Mouse (Mus musculus) CD8-positive naive resting alpha-beta T cell, adult 2 months (primary cell): ENCODE results near the gene Gm6657.

ENCODE experiments used
- DNase-seq, 2 experiments: peaks; one replicate each; pipeline ENCODE4 v3.0.0; 2022; ENCODE audit warnings: low read depth in 2 of 2, low spot score in 2 of 2

The Gm6657 gene

DNA sequence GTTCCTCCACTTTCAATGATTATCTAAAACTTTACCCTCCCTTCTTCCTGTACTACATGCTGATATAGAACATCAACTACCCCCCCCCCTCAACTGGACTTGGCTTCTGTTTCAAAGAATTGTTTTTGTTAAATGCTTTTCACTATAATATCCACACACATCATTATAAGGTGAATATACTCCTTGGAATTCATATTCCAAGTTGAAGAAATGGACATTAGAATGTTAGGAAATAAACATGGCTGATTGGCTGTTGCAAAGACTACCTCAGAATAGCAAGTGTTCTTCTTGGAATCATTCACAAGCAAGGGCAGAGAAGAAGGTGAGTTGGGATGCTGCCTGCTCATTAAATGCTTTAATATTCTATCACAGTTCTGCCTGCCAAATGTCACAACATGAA is at the start of gene Gm6657:
Gene Gm6657, plus strand, starts transcription at position 301 of the 400 bp plus-strand sequence.
- no peak for DNase-seq

DNA sequence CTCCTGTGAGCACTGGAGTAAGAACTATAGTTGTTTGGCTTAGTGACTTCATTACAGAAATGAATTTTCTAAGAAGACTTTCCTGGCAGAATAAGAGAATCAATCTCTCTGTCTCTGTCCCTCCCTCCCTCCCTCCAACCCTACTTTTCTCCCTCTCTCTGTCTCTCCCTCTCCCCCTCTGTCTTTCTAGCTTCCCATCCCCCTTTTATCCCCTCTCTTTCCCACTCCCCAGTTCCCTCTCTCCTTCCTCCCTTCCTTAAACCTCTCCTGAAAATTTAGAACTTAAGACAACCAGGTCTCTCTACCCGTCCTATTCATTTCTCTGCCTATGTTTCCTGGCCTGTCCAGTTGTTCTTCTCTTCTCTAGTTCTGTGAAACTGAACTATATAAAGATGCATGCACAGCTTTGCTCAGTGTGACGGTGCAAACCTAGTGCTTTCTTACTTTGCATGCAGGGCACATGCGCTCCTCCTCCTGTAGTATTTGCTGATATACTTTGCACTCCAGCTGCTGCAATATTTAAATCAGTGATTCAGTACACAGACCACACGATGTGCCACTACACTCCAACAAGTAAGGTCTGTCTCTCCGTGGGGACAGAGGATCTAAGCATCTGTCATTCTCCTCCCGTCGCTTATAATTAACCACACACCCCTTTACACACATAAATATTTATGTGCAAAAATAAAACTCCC is 40.6 kb upstream of the Gm6657 start:
- DNase-seq, result no peak

DNA sequence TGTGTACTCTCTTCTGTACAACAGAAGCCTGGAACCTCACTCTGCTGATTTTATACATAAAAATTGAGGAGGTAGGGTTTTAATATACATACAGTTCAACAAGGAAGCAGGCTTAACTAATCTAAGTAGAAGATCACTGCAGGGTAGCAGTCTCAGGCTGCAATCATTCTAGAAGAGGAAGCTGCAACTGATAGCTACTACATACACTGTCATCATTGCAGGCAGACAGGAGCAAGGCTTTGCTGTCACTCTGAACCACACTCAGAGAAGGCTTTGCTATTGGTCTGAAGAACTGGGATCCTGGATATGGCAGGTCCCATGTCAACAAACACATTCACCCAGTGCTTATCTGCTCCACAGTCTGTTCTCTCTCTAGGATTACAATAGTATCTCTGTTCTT is 23.9 kb upstream of the Gm6657 start:
- DNase-seq, result no peak

DNA sequence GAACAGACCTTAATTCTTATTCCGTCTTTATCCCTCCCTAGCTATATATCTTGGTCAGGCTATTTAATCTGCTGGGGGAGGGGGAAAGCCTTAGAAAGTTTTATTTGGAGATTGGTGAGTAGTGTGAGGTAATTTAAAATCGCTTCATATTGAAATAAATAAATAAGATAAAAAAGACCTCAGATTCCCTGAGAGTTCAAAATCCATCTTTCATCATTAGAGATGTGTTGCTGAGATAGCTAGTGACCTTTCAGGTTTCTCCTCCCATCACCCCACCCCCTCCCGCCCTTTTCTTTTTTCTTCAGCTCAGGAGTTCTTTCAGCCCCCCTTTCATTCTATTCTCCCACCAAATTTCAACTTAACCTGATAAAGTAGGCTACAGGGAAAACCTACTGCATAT is 20.1 kb upstream of the Gm6657 start:
- no peak for DNase-seq

DNA sequence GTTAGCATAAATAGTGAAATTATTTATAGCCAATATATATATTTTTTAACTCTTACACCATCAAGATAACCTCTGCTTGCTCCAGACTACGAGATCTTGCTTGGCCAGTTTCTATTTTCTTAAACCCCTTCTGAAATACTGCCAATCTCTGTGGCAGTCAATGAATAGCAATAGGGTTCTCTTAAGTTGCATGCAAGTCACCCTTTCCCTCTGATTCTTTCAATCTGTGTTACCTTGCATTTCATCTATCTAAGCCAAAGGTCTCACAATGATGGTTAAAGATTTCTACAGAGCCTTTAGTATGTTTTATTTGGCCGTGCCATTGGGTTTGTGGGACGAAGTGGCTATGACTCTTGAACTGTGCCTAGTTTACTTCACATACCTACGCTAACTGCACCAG is 19.4 kb upstream of the Gm6657 start:
- no peak for DNase-seq

DNA sequence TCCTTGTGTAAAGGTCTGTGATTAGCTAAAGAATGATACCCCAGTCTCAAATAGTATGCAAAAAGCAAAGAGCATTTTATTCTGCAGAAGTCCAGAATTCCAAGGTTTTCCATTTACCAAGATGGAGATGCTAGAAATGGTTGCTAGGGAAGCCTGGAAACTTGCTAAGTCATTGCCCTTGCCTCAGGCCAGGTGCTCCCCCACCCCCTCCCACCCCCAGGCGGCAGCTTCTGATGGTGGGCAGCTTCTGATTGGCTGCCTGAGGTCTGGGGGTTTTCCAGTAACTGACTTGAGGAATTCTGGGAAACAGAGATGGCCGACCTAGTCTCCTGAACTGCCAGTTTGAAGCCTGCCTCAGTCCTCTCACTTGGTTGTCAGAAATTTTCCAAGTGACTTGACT is 12.6 kb upstream of the Gm6657 start:
- no peak for DNase-seq

DNA sequence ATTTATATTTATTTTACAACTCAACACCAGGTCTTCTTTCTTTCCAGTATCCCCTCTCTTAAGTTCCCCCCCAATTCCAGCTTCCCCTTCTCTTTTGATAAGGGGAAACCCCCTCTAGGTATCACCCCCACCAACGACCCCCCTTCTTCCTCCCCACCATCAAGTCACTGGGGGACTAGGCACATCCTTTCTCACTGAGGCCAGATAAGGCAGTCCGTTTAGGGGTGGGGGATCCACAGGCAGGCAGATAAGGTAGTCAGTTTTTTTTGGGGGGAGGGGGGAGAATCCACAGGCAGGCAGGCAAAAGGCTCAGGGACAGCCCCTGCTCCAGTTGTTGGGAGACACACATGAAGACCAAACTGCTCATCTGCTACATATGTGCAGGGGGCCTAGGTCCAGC is 1.3 kb downstream of the Gm6657 start:
- DNase-seq, result no peak

DNA sequence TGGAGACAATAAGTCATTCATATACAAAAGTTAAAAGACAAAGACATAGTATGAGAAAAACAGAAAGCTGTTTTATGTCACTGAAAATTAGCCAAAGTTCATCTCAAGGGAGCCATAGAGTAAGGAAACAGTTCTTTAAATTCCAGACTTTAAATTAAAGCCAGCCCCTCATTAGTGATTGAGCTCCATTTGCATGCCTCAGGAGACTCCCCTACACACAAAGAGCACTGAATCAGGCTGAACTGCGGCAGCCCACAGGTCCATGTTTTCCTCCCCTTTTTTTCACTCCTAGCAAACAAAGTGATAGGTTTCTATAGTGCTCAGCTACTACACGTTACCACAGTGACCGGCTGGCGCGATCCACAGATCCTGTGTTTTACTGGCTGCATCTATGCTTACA is 9.6 kb downstream of the Gm6657 start:
- DNase-seq, result no peak

DNA sequence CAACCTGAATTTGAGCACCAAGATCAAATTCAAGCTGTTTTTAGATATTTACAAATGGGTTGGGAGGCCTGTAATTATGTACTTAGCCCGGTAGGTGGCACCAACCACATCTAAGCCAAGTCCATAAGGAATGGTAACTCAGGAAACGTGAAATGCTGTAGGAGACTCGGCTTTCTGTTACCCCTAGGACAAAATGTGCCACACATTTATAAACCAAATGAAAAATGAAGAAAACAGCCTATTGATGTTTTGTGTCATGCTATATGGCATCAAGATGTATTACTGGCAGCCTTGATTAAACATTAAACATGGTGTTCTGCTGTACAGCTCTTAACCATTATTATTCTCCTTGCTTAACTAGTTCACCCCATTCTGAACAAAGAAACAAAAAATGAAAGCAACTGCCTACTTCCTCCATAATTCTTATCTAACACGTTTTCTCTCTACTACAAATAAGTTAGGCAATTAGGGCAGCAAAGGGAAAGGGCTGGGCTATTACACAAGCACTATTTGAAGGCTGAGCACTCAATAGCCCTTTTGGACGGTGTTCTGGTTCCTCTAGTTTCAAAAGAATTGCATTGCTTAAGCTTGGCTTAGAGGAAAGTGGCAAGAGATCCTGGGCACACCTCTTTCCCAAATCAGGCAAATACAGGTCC is 12.0 kb downstream of the Gm6657 start:
- DNase-seq, result peak; percentile 20 to 57

DNA sequence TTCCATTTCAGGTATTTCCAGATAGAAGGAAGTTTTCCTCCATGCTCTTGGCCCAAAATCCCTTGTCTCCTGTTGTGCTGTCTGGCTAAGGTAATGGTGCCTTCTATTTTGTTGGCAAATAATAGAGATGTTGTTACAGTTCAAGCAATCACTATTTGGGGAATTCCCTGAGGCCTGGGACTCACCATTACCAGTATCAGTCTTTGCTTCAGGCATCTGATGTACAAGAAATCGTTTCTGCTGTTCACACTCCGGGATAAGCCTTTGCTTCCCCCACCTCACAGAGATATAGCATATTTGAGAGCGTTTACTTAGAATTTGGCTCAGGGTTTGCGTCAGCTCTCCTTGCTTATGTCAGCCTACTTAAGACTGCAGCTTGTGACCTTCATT is 12.5 kb downstream of the Gm6657 start:
- DNase-seq, result no peak

DNA sequence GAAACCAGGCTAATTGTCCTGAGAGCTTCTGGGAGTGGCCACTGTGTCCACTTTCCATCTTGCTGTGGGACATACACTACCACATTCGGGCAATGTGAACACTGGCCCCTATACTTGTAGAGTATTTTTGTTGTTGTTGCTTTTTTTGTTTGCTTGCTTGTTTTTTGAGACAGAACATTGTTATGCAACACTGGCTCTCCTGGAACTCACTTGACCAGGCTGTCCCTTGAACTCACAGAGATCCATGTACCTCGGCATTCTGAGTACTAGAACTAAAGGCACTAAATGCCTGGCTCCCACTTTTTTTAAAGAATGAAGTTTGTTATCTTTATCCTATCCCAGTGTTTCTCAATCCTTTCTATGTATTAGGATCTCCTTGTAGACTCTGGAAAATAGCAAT is 15.8 kb downstream of the Gm6657 start:
- no peak for DNase-seq

DNA sequence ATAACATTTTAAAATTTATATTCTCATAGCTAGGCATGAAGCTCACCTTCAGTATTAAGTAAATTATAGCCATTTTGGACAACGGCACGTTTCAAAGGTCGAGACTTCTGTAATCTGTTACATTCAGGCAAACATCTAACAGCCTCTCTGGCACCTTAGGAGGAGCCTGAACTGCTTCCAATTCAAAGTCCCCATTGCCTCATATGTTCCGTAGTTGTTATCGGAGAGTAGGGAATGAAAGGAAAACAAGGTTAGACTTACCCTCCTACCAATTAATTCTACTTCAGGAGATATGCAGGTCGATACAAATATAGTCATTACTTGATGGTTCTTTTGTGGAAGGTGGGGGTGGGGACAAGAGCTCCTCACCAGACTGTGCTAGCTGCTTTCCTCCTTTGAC is 21.4 kb downstream of the Gm6657 start:
- DNase-seq, result no peak

DNA sequence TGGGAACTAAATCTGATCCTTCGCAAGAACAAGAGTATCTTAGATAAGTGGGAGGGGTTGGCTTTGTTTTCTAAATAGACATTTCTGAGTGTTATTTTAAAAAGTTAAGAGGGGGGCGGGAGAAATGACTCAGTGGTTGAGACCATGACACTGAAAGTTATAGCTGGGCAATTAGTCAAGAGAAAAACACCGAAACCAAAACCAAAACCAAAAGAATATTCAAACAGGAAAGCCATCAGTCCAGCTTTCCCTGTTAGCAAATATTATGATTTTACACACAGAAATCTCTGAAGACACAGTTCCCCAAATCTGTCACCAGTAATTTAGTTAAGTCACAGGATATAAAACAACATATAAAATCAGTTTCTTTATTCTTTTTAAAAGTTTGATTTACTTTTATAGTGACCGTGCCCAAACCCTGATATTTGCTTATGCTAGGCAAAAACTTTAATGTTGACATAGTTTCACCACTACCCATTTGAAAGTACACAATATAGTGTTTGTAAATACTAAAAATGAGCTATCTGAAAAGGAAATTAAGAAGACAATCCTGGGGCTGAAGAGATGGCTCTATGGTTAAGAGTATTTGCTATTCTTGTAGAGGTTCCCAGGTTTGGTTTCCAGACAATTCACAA is 25.3 kb downstream of the Gm6657 start:
- no peak for DNase-seq

DNA sequence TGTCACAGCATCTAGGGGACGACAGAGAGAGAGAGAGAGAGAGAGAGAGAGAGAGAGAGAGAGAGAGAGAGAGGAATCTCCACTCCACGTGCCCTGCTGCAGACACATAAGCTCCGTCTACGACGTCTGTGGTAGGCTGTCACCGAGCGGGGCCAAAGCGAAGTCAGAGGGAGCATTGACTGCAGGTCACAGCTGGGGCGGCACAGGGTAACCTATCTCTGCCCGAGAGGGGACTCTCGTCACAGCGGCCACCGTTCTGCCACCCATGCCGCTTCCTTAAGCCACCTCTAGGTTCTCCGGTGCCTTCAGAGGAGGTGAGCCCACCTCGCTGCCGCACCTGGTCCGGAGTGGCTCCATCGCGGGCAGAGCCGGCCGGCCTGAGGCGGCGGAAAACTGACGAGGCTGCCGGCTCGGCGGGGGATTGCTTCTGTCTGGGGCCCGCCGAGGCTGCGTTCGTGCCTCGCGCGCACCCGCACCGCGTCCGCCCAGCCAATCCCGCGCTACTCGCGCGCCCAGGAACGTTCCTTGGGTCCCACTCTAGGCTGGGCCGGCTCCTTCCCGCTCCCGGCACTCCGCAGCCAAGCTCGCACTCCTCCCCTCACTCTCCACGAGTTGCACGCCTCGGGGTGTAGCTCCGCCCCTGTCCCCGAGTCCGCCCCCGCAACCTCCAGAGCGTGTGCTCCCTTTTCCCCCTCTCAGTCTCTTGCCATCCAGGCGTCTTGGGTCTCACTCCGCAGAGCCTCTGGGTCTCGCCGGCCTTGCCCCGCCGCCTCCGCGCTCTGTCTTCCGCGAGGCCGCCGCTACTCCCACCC is 31.9 kb downstream of the Gm6657 start, which contains the start of gene Gphn:
Gene Gphn, plus strand, starts transcription at position 673 of the 812 bp plus-strand sequence.
- DNase-seq, result peak; percentile 68 to 74

DNA sequence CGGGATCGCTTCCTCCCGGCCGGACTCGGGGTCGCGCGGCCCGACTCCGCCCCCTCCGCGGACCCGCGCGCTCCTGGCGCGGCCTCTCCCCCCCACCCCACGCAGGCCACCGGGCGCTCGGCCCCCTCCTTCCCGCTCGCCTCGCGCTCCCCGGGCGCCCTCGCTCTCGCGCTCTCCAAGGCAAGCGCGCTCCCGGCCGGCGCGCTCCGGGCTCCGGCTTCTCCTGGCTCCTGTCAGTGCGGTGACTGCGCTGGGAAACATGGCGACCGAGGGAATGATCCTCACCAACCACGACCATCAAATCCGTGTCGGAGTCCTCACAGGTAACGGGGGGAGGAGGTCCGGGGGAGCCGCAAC is 32.5 kb downstream of the Gm6657 start:
- no peak for DNase-seq

DNA sequence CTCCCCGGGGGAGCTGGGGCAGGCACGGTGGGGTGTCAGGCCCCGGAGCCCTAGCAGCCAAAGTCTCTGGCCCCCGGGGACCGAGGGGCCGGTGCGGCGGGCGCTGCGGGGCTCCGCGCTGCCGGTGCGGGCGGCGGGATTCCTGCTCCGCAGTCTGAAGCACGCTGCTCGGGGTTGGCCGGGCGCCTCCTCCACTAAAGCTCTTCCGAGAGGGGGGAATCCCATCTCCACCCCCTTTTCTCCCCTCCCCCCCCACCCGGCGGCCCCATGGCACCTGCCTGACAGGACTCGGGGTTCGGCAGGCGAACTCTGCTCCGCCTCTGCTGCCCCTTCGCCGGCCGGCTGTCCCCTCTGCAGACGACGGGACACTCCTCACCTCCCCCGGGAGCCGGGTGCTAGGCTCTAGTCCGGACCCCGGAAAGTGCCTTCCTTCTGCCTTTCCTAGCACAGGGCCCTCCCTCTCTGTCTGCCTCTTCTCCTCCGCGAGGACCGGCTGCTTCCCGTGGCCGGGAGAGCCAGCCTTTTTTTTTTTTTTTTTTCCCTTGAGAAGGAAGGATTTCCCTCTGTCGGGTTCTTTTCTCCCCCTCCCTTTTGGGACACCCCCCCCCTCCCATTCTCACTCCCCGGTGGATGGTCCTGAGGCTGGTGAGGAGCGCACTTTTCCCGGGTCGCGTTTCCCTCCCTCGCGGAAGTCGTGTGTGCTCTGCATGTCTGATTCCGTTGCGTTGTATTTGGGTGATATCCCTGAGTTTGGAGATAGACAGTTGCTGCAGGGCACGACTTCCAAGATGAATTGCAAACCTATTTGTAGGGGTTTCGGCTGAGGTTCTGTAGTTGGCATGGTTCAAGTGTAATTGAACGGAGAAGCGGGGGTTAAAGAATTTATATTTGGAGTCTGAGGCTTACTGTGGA is 33.2 kb downstream of the Gm6657 start:
- peak; percentile 15 to 22 for DNase-seq

DNA sequence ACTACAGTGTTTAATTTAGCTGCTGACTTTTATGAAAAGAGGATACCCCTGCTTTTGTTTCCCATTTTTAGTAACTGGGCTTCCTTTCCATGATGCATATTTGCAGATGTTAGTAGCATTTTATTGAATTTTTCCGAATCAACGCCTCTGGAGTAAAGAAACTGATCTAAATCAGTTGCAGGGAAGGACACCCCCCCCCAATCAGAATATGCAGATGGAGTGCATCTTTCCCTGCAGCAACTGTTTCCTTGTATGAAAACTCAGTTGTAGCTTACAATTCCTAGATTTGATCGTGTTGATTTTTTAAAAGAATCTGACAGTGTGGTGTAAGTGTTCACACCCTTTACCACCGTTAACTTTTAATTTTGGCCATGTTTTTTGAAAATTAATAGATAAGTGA is 34.1 kb downstream of the Gm6657 start:
- DNase-seq, result no peak

DNA sequence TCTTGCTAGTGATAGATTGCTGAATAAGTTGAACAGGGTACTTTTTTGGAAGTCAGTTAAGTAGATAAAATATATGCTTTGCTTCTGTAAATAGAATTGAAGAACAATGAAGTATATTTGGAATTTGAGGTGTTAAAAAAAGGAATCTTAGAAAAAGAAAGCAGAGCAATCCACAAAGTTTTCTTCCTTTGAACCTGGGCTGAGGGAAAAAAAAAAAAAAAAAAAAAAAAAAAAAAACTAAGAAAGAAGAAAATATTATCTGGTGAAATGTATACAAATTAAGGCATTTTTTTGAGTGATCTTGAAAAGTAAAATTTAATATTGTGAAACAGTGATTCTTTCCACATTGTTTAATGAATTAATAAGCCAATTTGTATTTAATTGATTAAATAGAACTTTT is 38.5 kb downstream of the Gm6657 start:
- DNase-seq, result no peak

DNA sequence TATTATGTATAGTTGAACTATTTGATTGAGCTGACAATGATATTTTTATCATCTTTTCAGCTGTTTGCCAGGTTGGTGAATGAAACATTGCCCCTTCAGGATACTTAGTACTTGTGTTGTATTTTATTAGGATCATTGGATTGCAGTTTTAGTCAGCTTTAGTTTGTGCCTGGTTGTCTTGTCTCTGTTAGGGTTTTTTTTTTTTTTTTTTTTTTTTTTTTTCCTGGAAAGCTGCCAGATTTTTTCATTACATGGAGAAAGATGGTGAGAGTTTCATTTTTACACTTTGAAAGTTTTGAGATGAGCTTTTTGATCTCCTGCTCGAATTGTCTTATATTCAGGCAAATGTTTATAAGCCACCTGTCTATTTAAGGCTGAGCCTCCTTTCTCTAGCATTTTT is 54.3 kb downstream of the Gm6657 start:
- DNase-seq, result no peak

DNA sequence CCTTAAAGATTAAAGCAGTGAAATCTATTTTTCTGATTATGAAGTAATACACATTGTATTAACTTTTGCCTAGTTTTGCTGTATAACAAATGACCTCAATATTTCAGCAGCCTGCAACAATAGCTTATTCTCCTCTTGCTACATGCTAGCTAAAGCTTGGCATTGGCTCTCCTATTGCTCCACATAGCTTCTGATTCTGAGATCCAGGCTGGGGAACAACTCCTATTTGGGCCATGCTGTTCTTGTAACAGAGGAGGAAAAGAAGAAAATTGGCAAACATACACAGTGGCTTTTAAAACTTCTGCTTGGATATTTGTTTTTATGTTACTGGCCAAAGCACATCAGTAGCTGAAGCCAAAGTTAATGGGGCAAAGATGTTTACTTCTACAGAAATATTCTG is 55.1 kb downstream of the Gm6657 start:
- no peak for DNase-seq
